Mouse (Mus musculus): ENCODE data around the gene Nap1l1. TPM values are rescaled to one million over a fixed set of nuclear protein-coding genes. Genes with fewer than 3 reads are reported as not detected.

Nap1l1 gene
- total RNA-seq, 1 experiment from 2014 or later, result 150 TPM

- no peak for DNase-seq
Observed at GRCm38 (mm10) chr10:111515071-111516010, 42.3 kb downstream of the Nap1l1 start.

DNA sequence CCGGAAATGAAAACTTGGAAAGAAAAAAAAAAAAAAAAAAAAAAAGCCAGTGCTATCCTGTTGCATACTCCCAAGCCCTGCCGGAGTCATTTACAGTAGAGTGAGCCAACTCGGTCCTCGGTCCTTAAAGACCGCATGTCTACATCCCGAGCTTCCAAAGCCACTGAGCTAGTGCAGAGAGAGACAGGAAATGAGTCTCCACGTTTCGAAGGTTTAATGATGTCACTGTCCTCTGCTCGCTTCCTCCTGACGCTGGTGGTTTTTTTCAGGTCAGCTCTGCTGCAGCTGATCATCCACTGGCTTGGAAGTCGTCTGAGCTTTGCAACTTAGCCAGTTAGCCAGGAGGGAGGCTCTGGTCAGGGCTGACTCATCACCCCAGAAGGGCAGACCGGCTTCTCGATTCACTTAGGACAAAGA is 43.2 kb downstream of the Nap1l1 start:
- DNase-seq, result peak; percentile 59

- DNase-seq, result no peak
Observed at GRCm38 (mm10) chr10:111516804-111517436, 43.9 kb downstream of the Nap1l1 start.

GRCm38 (mm10) chr10:111518350-111518749 is 45.3 kb downstream of the Nap1l1 start:
- DNase-seq, result no peak

- DNase-seq, result no peak
Observed at GRCm38 (mm10) chr10:111519620-111520370, 46.8 kb downstream of the Nap1l1 start.

DNA sequence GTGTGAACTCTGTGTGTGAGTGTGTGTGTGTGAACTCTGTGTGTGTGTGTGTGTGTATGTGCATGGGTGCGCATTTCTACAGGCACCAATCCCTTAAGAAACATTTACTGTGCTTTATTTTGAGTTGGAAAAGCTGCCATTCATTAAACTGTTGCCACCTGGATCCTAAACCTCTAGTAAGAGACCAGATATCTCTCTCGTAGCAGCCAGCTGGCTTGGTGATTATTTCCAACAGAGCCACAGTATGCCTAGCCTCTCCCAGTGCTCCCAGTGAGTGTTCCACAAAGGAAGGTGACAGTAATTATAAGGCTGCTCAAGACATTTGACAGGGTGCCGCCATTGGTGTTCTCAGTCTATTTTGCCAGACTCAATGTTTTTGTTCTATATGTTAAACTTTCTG is 47.6 kb downstream of the Nap1l1 start:
- no peak for DNase-seq

GRCm38 (mm10) chr10:111521636-111522035 is 48.6 kb downstream of the Nap1l1 start:
- no peak for DNase-seq

DNA sequence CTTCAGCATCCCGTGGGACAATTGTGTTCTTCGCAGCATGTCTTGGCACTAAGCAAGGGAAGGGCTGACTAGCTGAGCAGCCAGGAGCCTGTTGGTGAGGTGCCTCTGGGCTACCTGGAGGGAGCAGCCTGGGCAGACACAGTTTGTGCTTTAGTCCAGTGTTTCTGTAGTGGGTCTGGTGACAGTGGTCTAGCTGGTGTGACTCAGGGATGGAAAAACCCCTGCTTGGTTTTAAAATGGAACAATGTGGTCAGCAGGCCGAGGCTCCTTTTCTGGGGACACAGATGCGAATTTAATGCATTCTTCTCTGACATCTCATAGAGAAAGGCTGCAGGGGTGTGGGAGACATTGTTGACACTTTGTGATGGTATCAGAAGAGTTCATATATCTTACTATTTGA is 49.2 kb downstream of the Nap1l1 start:
- no peak for DNase-seq

GRCm38 (mm10) chr10:111523894-111524293 is 50.9 kb downstream of the Nap1l1 start:
- DNase-seq, result no peak

- no peak for DNase-seq
Observed at GRCm38 (mm10) chr10:111527057-111527456, 54.0 kb downstream of the Nap1l1 start.

- DNase-seq, result no peak
Observed at GRCm38 (mm10) chr10:111527613-111528012, 54.6 kb downstream of the Nap1l1 start.

DNA sequence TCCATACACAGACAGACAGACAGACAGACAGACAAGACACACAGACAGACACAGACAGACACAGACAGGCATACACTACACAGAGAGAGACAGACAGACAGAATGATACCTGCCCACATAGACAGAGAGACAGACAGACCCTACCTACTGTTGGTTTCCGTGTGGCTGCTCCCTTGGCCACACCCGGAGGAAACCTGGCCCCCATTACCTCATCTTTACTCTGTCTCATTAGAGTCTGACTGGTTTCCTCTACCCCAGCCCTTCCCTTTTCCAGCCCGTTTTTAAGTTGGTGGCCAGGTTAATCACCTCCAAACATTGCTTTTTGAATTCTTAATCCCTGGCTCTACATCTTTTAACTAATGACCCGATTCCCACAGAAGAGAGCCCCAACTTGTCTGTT is 55.3 kb downstream of the Nap1l1 start:
- DNase-seq, result no peak

DNA sequence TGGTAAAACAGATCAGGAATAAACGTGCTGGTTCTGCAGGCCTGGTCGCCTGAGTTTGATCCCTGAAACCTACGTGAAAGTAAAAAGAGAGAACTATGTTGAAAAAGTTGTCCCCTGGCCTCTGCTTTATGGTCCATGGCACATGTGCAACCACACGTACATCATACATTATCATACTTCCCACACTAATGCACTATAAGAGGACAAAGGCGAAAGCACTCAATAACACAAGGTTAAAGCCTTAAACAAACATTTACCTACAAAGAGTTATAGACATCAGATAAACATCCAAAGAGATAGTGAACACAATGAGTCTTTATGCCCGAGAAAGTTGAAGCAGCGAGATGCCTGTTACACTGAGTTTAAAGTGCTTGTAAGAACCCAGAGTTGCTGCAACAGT is 57.4 kb downstream of the Nap1l1 start:
- no peak for DNase-seq

DNA sequence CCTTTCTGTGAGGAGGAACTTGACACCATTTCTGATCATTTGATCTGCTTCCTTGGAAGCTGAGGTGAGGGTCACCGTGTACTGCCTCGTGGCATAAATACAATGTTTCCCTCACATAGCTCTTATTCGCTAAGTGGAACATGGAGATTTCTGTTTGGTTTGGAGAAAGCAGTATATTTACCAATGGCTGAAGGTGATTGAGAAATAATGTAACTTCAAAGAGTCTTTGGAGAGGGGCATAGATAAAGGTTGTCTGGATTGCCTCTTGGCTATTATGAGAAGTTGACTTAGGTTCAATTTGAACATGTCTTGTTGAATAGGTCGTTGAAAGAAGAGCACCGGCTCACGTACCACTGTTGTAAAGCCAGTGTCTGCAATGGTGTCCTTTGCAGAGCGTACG is 61.7 kb downstream of the Nap1l1 start:
- no peak for DNase-seq

- no peak for DNase-seq
Observed at GRCm38 (mm10) chr10:111537410-111537809, 64.4 kb downstream of the Nap1l1 start.

GRCm38 (mm10) chr10:111539724-111540324 is 66.8 kb downstream of the Nap1l1 start:
- DNase-seq, result no peak

DNA sequence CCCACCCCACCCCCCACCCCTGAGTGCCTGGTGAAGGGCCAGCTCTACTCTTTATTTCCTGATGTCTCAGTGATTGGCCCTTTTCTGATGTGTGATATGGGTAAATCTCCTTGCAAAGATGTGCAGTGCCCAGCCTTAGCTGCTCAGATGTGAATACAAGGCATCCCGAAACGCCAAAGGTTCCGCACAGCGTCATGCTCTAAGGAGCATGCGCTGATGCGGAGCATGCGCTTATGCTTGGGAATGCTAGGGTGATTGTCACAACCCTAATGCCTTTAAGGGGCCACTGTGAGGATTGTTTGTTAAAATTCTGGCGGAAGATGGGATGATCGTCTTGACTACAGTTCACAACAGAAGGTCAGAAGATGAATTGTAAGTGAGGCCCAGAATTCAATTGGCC is 67.7 kb downstream of the Nap1l1 start:
- DNase-seq, result no peak

GRCm38 (mm10) chr10:111543106-111543505 is 70.1 kb downstream of the Nap1l1 start:
- DNase-seq, result no peak

GRCm38 (mm10) chr10:111543781-111544260 is 70.8 kb downstream of the Nap1l1 start:
- peak; percentile 43 for DNase-seq

DNA sequence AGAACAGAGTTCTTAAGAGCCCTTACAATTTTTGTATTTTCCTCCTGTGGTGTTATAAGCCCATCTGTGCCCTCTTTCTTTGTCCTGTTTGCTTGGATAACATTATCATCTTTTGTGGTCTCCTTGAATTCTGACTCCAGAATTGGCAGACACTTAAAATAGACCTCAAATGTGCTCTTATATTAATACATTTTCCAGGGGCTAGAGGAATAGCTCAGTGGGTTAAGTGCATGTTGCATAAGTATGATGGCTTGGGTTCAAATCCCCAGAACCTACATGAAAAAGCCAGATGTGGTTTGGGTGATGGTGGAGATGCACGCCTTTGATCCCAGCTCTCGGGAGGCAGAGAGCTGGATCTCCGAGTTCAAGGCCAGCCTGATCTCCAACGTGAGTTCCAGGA is 71.3 kb downstream of the Nap1l1 start:
- DNase-seq, result no peak

- DNase-seq, result no peak
Observed at GRCm38 (mm10) chr10:111545648-111546047, 72.6 kb downstream of the Nap1l1 start.

All from adrenal gland, postnatal 25 days (tissue).